Mouse (Mus musculus): ENCODE results near the gene Gm3532.
"Not testable (repeated sequence)": the region's sequence is repeated elsewhere in the genome, so short reads cannot be mapped to it uniquely, and the experiment has no call there.

Gene Gm3532

DNA sequence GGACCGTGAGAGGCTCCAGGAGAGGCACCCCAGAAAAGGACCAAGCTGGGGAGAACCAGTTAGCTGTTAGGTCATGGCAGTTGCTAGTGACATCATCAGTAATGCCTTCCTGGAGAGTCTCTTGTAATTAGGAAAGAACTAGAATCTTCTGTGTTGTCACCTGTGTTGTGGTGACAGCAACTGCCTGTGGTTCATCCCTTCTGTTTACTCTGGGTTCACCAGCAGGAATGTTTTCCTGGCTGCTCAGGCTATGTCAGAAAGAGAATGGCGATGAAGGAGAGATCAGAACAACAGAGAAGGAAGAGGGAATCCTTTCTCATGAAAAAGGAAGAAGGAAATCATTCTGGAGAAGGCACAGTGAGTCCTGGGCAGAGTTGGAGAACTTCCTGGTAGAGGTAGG is at the start of gene Gm3532:
TSS of gene Gm3532 (plus strand) at position 301 of the 400 bp plus-strand sequence.
- not testable (repeated sequence) for DNase-seq

DNA sequence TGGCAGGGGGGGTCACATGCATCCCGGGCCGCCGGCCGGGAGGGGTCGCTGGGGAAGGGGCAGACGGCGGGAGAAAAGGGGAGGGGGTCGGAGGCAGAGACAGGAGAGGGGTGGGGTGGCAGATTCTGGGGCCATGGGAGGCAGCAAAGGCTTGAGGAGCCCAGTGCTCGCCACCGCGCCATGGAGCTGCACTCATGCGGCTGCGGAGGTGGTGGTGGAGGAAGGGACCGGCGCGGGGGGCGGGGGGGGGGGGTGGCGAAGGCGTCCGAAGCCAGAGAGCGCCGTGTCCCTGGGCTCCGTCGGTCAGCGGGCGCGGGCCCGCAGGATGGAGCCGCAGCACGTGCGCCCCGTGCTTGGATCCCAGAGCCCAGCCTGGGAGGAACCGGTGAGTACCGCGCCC is 36.9 kb upstream of the Gm3532 start, which contains the start of gene Gm3488:
TSS of gene Gm3488 (plus strand) at position 301 of the 400 bp plus-strand sequence.
- not testable (repeated sequence) for DNase-seq

Data from B cell, adult 2 months (primary cell).